Mouse (Mus musculus): ENCODE measurements at regions not wholly inside any gene's neighbourhood (a gene's known extent, or its start where the extent isn't known, plus 50 kb on each side); places are given as distances from the start of the nearest gene placed in this dataset.

GRCm38 (mm10) chr4:58681926-58682325 lies 105.6 kb downstream of the Olfr267 start:
- TF ChIP-seq CTCF (IDR thresholded peaks at IDR 0.05; ENCODE audit: low read depth, low read length) (no peak), EP300 (IDR thresholded peaks at IDR 0.05; ENCODE audit: insufficient read depth, low read depth, low read length) (no peak)

Measured in ES-Bruce4 (cell line).